Mouse (Mus musculus): ENCODE data around the gene Vav1. TPM values are rescaled to one million over a fixed set of nuclear protein-coding genes. Genes with fewer than 3 reads are reported as not detected.

Gene Vav1
- polyA plus RNA-seq, 1 experiment from 2014 or later, result 3.9 TPM

DNA sequence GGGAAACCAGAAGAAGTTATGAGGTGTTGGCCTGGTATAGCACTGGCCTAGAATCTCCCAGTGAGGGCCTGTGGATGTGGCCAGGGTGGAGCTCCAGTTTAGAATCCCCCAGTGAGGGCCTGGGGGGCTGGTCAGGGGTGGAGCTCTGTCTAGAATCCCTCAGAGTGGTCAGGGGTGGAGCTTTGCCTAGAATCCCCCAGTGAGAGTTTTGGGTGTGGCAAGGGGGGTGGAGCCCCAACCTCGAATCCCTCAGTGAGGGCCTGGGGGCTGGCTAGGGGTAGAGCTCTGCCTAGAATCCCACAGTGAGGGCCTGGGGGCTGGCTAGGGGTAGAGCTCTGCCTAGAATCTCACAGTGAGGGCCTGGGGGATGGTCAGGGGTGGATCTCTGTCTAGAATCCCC lies 17.1 kb upstream of the Vav1 start:
- Histone ChIP-seq H3K27me3 (ENCODE audit: control insufficient read depth, insufficient read depth, low read depth, low read length) (no peaks in the 10 kb centered on the region), H3K4me1 (replicated peaks; ENCODE audit: control insufficient read depth, insufficient read depth, low read length) (peaks cover 5% of the 10 kb centered on the region; the same call in 1 of the 2 replicates), H3K9me3 (ENCODE audit: control insufficient read depth, low read length) (no peaks in the 10 kb centered on the region), H3K9ac (ENCODE audit: low read length) (no peak overlapping the region), H3K27ac (ENCODE audit: low read length) (no peak overlapping the region), H3K4me3 (ENCODE audit: low read length) (no peak overlapping the region), H3K4me2 (ENCODE audit: low read depth, low read length) (no peak overlapping the region), H3K36me3 (ENCODE audit: control insufficient read depth, insufficient read depth, low read length) (peaks cover 31% of the 10 kb centered on the region)
- no peak for ATAC-seq (ENCODE audit: low read depth)
- 33% methylated on average over 1 of the region's 1 CpGs for WGBS

DNA sequence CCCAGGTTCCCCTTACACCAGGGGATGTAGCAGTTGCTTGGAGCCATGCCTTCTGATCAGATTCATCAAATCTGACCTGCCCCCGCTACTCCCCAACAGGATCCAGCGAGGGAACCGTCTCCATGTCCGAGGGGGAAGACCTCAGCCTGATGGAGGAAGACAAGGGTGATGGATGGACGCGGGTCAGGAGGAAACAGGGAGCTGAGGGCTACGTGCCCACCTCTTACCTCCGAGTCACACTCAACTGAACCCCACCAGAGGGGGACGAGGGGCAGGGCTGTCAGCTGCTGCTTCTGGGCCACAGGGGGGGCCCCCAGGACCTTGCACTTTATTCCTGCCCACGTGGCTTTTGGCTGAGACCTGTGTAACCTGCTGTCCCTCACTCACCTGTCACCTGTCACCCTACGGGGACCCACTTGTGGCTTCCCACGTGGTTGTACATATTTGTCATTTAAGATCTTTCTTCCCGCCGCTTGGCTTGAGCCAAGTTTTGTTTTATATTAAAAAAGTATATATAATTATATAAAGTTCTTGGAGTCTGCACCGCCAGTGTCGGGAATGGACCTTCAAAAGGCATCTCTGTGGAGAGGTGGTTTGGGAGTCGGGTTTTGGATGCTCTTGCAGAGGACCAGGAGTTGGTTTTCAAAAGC lies 15.9 kb upstream of the Vav1 start:
- Histone ChIP-seq H3K9me3 (ENCODE audit: control insufficient read depth, low read length) (no peaks in the 10 kb centered on the region), H3K4me3 (ENCODE audit: low read length) (no peak overlapping the region), H3K27me3 (ENCODE audit: control insufficient read depth, insufficient read depth, low read depth, low read length) (no peaks in the 10 kb centered on the region), H3K4me1 (replicated peaks; ENCODE audit: control insufficient read depth, insufficient read depth, low read length) (peaks cover 5% of the 10 kb centered on the region; the same call in 1 of the 2 replicates), H3K4me2 (ENCODE audit: low read depth, low read length) (no peak overlapping the region), H3K36me3 (ENCODE audit: control insufficient read depth, insufficient read depth, low read length) (peaks cover 23% of the 10 kb centered on the region), H3K27ac (ENCODE audit: low read length) (no peak overlapping the region), H3K9ac (ENCODE audit: low read length) (no peak overlapping the region)
- ATAC-seq (ENCODE audit: low read depth), result no peak
- WGBS, result 79% methylated on average over 17 of the region's 17 CpGs

DNA sequence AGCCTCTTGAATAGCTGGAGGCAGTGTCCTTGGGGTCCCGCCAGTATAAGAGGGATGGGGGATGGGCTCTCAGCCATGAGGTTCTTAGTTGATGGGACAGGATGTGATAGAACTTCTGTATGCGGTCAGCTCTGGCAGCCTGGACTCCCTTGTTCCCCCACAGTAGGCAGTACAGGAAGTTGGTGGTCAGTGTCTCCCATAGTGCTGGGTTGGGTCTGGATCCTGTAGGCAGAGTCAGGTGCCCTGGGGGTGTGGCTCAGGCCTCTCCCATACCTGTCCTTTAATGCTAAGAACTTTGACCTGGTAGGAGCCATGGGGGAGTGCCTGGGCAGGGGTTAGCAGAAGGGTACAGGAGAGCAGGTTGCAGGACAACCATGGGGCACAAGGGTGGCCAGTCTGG lies 14.7 kb upstream of the Vav1 start:
- 52% methylated on average over 2 of the region's 2 CpGs for WGBS
- H3K4me3 ChIP-seq (ENCODE audit: low read length), result no peak overlapping the region
- no peak overlapping the region for H3K9ac ChIP-seq (ENCODE audit: low read length)
- no peak overlapping the region for H3K4me2 ChIP-seq (ENCODE audit: low read depth, low read length)
- no peaks in the 10 kb centered on the region for H3K27me3 ChIP-seq (ENCODE audit: control insufficient read depth, insufficient read depth, low read depth, low read length)
- peaks cover 23% of the 10 kb centered on the region for H3K36me3 ChIP-seq (ENCODE audit: control insufficient read depth, insufficient read depth, low read length)
- no peak for ATAC-seq (ENCODE audit: low read depth)
- peaks cover 5% of the 10 kb centered on the region; the same call in 1 of the 2 replicates for H3K4me1 ChIP-seq (replicated peaks; ENCODE audit: control insufficient read depth, insufficient read depth, low read length)
- no peaks in the 10 kb centered on the region for H3K9me3 ChIP-seq (ENCODE audit: control insufficient read depth, low read length)
- H3K27ac ChIP-seq (ENCODE audit: low read length), result no peak overlapping the region

DNA sequence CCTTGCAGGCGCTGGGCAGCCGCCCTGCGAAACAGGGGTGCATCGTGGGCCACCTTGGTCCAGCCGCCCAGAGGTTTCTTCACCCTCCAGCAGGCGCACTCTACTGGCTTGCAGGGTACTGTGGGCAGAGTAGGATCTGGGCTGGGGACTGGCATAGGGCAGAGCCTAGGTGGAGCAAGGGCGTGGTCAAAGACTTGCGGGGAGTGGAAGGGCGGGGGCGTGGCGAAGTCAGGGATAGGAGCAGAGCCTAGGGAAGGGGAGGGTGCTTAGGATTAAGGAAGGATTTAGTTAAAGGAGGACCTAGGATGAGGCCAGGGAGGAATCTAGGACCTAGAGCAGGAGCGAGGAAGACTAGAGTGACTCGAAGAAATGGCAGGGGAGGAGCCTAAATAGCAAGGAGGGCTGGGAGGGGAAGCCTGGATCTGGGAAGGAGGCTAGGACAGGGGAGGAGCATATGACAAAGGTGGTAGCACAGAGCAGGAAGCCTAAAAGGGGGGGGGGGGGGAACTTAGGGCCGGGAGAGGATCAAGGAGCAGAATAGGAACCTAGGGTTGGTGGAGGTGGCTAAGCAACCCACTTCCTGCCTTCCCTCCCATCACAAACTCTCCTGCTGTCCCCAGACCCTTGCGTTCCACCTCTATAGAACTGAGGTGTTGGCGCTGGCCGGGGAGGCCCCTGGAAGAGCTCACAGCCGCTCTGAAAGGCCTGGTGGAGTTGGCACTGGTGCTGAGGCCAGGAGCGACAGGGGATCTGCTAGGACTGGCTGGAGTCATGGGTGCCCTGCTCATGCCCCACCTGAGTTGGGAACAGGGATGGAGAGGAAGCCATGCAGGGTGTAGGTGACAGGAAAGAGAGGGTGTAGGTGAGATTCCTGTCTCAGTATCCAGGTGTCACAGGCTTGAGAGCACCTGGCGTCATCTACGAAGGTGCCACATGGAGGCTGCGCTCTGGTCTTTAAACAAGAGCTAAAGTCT lies 13.6 kb upstream of the Vav1 start:
- H3K4me2 ChIP-seq (ENCODE audit: low read depth, low read length), result peak overlapping the region; percentile 40
- 25% methylated on average over 22 of the region's 22 CpGs for WGBS
- no peaks in the 10 kb centered on the region for H3K27me3 ChIP-seq (ENCODE audit: control insufficient read depth, insufficient read depth, low read depth, low read length)
- H3K4me3 ChIP-seq (ENCODE audit: low read length), result peak overlapping the region; percentile 17
- ATAC-seq (ENCODE audit: low read depth), result peak; percentile 92
- H3K9me3 ChIP-seq (ENCODE audit: control insufficient read depth, low read length), result no peaks in the 10 kb centered on the region
- peaks cover 5% of the 10 kb centered on the region; the same call in 1 of the 2 replicates for H3K4me1 ChIP-seq (replicated peaks; ENCODE audit: control insufficient read depth, insufficient read depth, low read length)
- peak overlapping the region; percentile 35 for H3K9ac ChIP-seq (ENCODE audit: low read length)
- H3K36me3 ChIP-seq (ENCODE audit: control insufficient read depth, insufficient read depth, low read length), result peaks cover 19% of the 10 kb centered on the region
- H3K27ac ChIP-seq (ENCODE audit: low read length), result no peak overlapping the region

DNA sequence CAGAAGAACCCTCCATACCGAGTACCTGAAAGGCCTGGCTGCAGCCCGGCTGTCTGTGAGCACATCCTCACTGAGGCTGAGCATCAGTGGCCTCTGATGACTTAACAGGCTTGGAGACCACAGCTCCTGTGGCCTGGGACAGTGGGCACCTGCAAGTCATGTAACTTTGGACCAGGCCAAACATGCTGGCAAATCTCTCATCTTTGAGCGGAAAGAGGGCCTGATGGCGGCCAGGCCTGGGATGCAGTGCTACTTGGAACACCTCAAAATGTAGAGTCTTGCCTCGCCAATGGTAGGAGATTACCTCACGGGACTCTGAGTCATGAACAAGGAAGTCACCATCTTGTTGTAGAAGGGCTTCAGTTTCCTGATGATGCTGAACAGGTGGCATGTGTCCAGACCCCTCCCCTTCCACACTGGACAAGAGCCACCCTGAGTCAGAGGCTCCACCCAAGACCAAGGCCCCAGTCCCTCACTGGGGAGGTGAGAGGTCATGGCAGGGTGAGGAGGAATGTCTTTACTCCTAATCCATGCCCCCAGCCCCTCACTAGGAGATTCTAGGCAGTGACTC lies 11.3 kb upstream of the Vav1 start:
- Histone ChIP-seq H3K27ac (ENCODE audit: low read length) (no peak overlapping the region), H3K4me2 (ENCODE audit: low read depth, low read length) (no peak overlapping the region), H3K4me3 (ENCODE audit: low read length) (no peak overlapping the region), H3K4me1 (replicated peaks; ENCODE audit: control insufficient read depth, insufficient read depth, low read length) (peaks cover 5% of the 10 kb centered on the region; the same call in 1 of the 2 replicates), H3K9ac (ENCODE audit: low read length) (no peak overlapping the region), H3K27me3 (ENCODE audit: control insufficient read depth, insufficient read depth, low read depth, low read length) (no peaks in the 10 kb centered on the region), H3K9me3 (ENCODE audit: control insufficient read depth, low read length) (no peaks in the 10 kb centered on the region), H3K36me3 (ENCODE audit: control insufficient read depth, insufficient read depth, low read length) (peaks cover 9% of the 10 kb centered on the region)
- WGBS, result 84% methylated on average over 6 of the region's 6 CpGs
- ATAC-seq (ENCODE audit: low read depth), result no peak

DNA sequence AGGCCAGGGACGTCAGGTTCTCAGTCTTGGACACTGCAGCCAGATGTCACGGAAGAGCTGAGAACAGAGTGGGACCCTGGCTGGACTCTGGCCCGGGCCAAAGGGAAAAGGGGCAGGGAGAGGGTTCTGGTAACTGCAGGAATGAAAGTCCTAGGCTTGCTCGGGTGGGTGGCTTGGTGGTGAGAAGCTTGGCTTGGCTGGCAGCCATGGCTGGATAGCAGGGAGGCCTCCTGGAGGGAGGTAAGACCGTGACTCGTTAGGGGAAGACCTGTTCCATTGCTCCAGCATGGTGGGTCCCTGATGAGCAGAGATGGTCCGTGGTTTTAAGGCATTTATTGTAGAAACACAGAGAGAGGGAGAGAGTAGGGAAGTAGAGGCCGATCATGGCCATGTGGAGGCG lies 7.6 kb upstream of the Vav1 start:
- Histone ChIP-seq H3K4me1 (replicated peaks; ENCODE audit: control insufficient read depth, insufficient read depth, low read length) (peaks cover 5% of the 10 kb centered on the region; the same call in 1 of the 2 replicates), H3K9me3 (ENCODE audit: control insufficient read depth, low read length) (no peaks in the 10 kb centered on the region), H3K27ac (ENCODE audit: low read length) (no peak overlapping the region), H3K4me3 (ENCODE audit: low read length) (no peak overlapping the region), H3K9ac (ENCODE audit: low read length) (no peak overlapping the region), H3K36me3 (ENCODE audit: control insufficient read depth, insufficient read depth, low read length) (no peaks in the 10 kb centered on the region), H3K27me3 (ENCODE audit: control insufficient read depth, insufficient read depth, low read depth, low read length) (no peaks in the 10 kb centered on the region), H3K4me2 (ENCODE audit: low read depth, low read length) (no peak overlapping the region)
- ATAC-seq (ENCODE audit: low read depth), result no peak
- WGBS, result 53% methylated on average over 9 of the region's 9 CpGs

DNA sequence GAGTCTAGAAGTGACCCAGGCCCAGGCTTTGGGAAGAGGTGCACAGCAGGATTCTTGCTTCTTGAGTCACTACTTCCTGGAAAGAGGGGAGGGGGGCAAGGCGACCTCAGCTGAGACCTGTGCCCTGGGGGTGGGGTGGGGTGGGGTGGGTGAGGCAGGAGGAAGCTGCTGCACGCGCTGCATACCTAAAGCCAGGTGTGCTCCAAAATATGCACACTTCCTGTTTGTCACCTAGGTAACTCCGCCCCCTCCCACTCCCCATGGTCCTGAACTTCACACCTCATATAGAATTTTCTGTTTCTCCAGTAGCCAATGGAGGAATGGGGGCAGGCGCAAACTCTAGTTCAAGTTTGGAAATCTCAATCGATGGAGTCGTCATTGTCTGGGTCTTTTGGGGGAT lies 5.1 kb upstream of the Vav1 start:
- ATAC-seq (ENCODE audit: low read depth), result no peak
- WGBS, result 32% methylated on average over 4 of the region's 7 CpGs
- no peaks in the 10 kb centered on the region for H3K36me3 ChIP-seq (ENCODE audit: control insufficient read depth, insufficient read depth, low read length)
- no peaks in the 10 kb centered on the region for H3K9me3 ChIP-seq (ENCODE audit: control insufficient read depth, low read length)
- peaks cover 5% of the 10 kb centered on the region; the same call in 1 of the 2 replicates for H3K4me1 ChIP-seq (replicated peaks; ENCODE audit: control insufficient read depth, insufficient read depth, low read length)
- H3K9ac ChIP-seq (ENCODE audit: low read length), result no peak overlapping the region
- H3K27ac ChIP-seq (ENCODE audit: low read length), result no peak overlapping the region
- no peaks in the 10 kb centered on the region for H3K27me3 ChIP-seq (ENCODE audit: control insufficient read depth, insufficient read depth, low read depth, low read length)
- H3K4me2 ChIP-seq (ENCODE audit: low read depth, low read length), result no peak overlapping the region
- no peak overlapping the region for H3K4me3 ChIP-seq (ENCODE audit: low read length)

DNA sequence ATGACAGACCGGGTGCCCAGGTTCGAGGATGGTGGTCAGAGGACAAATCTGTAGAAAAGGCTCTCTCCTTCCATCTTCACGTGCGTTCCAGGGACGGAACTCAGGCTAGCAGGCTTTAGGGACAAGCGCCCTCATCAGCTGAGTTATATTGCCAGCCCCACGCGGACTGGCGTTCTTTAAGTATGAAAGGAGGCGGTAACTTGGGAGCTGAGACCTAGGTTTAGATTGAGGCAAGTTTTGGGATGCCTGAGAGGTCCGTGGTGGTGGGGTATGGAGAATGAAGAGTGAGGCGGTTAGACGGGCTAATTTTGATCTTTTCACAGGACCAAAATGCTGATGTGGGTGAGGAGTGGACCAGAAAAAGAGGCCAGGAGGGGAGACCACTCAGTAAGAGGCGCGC lies 4.2 kb upstream of the Vav1 start:
- H3K4me1 ChIP-seq (replicated peaks; ENCODE audit: control insufficient read depth, insufficient read depth, low read length), result peaks cover 5% of the 10 kb centered on the region; the same call in 1 of the 2 replicates
- H3K9me3 ChIP-seq (ENCODE audit: control insufficient read depth, low read length), result no peaks in the 10 kb centered on the region
- no peaks in the 10 kb centered on the region for H3K36me3 ChIP-seq (ENCODE audit: control insufficient read depth, insufficient read depth, low read length)
- peak overlapping the region; percentile 65 for H3K4me3 ChIP-seq (ENCODE audit: low read length)
- peak overlapping the region; percentile 71 for H3K9ac ChIP-seq (ENCODE audit: low read length)
- H3K27me3 ChIP-seq (ENCODE audit: control insufficient read depth, insufficient read depth, low read depth, low read length), result no peaks in the 10 kb centered on the region
- peak overlapping the region; percentile 69 for H3K4me2 ChIP-seq (ENCODE audit: low read depth, low read length)
- H3K27ac ChIP-seq (ENCODE audit: low read length), result peak overlapping the region; percentile 60; the same call in 1 of the 2 replicates
- no peak for ATAC-seq (ENCODE audit: low read depth)
- WGBS, result 3% methylated on average over 15 of the region's 15 CpGs
